Mouse (Mus musculus) gonadal fat pad, adult 2 months (tissue): Measurements from ENCODE around the gene Yars. TPM values are rescaled to one million over a fixed set of nuclear protein-coding genes. Genes with fewer than 3 reads are reported as not detected.

ENCODE experiments used
- DNase-seq: peaks from one replicate; pipeline ENCODE4 v3.0.0-alpha.2; 2012; ENCODE audit warnings: low read depth
- polyA plus RNA-seq: library from polyadenylated mRNA; depleted of rRNA; stranded (reverse); fragments of >200 nt; gene quantifications from 2 replicates; pipeline ENCODE4 v1.2.3, GENCODE M21; 2012; rRNA removed

The Yars gene
- polyA plus RNA-seq, 1 experiment, result 25.4 TPM

DNA sequence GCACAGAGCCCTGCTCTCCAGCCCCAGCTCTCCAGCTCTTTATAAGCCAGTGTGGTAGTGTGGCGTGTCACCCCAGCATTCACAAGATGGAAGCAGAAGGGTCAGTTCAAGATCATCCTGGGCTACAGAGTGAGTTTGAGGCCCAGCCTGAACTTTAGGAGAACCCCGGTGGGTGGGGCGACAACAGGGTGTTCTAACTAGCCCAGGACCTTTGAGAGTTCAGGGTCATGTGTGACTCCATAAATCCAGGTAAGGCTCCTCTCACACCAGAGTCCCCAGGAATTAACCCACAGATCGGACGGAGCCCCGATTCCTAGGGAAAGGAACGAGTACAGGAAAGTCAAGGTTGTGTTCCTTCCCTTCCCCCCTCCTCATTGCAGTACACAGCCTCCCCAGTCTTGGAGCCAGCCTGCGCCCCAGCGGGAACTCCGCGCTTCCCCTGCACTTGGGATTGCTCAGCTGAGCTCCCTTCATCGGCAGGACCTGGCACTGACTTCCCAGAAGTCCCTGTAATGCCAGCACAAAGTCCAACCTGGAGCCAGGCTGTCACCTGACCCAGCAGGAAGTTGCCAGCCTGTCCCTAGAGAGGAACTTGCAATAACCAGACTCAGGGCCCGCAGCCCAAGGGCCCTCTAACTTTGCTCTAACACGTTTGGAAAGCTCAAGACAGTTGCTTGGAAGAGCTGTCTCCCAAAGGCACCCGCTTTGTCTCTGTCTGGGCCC is 61.4 kb downstream of the Yars start:
- DNase-seq, result peak; percentile 82

DNA sequence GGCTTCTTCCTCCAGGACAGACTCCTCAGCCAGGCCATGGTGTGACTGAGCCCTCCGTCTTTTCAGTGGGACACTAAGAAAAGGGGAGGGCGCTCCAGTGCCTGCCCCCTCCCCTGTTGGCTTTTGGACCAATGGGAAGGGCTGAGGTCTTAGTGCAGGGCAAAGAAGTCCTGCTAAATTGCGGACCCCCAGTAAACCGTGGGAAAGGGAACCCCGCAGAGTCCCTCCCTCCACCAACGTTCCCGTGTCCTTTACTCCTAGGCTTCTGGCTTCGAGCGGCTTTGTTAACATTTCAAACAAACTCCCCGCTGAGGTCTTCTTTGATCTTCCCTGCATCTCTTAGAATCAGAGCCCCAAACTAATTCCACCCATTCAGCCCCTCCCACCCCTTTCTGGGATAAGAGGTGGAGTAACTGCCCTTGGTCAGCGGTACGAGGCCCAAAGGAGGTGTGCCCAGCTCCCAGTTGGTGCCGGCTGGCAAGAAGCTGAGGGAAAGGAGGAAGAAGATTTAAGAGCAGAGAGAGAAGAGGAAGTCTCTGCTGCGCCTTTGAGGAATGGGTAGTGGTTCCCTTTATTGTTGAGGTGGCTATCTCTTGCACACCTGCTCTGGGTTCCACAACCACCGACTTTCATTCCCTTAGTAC is 62.0 kb downstream of the Yars start:
- no peak for DNase-seq

GRCm38 (mm10) chr4:129252492-129252891 is 62.9 kb downstream of the Yars start:
- DNase-seq, result no peak

DNA sequence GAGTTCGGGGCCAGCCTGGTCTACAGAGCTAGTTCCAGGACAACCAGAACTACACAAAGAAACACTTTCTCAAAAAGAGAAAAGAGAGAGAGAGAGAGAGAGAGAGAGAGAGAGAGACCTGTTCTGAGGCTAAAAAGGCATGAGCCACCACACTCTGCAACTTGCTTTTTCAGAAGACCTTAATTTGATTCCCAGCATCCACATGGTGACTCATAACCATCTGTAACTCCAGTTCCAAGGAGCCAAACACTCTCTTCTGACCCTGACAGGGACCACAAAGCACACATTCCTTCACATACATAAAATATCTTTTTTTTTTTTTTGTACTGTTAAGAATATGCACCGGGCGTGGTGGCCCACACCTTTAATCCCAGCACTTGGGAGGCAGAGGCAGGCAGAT is 65.0 kb downstream of the Yars start:
- no peak for DNase-seq

GRCm38 (mm10) chr4:129256450-129257380 is 67.2 kb downstream of the Yars start:
- no peak for DNase-seq

DNA sequence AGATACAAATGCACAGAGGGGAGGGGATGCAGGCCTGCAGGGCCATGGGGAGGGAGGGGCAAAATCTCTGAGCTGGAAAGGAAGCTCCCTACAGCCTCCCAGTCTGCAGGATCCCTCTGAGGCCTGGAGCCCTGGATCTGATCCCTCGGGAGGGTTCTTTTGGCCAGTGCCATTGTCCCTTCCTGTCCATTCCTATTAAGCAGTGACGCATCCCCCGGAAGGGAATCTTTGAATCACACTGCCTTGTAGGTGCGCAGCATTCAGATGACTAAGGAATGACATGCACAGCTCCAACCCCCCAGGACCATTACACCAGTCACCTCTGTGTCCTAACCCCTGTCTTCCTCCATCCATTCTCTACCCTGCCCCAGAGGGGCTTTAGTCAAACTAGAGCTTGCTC is 69.5 kb downstream of the Yars start:
- DNase-seq, result no peak

GRCm38 (mm10) chr4:129260678-129261077 is 71.1 kb downstream of the Yars start:
- DNase-seq, result no peak

- no peak for DNase-seq
These were observed 71.6 kb downstream of the Yars start, which contains the start of gene C77080 for GRCm38 (mm10) chr4:129261196-129261595. C77080 (minus strand) TSS chr4:129261404.

DNA sequence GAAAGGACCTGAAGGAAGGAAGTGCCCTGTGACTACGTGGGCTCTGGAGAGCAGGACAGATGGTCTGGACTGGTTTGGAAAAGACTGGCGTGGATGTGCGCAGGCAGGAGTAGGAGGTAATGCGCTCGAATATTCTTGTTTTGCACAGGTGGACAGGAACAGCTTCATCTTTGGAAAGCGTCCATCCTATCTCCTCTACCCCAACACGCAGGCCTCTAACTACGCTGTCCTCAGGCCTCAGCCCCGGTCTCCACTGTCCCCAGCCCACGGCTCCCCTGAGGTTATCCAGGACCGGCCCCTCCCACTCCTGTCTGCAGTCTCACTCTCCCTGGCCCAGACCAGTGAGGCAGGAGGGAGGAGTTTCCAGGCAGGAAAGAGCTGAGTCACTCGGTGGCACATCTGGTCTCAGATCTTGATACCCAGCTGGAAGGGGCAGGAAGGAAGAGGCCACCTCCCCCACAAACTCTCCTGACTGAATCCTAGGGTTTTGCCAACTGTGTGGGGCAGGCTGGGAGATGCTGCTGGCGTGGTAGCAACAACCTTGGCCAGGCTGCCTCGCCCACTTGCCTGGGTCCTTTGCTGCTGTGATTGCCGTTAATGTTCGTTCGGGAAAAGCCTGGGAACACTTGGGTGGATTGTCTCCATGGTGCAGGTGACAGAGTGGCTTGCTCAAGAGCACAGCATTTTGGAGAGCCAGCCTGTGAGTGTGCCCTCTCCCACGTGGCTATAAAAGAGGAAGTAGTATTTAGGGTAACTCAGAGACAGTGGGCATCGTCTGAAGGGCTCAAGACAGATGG is 73.9 kb downstream of the Yars start:
- DNase-seq, result no peak

DNA sequence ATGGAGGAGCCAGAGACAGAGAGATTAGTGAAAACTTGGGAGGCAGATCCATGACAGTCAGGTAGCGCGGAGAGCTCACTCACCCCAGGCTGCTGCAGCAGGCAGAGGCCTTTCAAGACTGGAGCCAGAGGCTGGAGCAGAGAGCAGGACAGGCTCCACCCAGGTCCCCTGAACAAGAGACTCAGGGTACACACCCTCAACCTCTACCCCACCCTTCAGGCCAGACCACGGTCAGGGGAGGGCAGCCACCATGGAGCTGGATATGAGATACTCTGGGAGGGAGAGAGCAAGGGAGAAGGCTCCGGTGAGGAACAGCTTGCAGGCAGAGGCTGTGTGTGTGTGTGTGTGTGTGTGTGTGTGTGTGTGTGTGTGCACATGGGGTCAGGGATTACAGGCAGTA is 76.6 kb downstream of the Yars start:
- no peak for DNase-seq

DNA sequence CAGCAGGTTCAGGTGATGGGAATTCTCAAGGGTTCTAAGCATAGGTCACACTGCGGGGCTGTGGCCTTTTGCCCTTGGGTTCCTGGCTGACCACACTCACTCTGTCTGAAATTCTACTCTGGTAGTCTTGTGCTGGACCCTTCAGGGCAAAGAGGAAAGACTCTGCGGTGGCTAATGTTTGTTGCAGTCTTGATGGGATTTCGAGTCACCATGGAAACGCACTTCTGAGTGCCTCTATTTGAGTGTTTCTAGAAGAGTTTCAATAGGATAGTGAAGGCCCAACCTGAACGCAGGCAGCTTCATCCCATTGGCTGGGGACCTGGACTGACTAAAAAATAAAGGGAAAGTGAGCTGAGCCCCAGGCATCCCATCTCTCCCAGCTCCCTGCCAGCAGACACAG is 77.3 kb downstream of the Yars start:
- DNase-seq, result no peak

DNA sequence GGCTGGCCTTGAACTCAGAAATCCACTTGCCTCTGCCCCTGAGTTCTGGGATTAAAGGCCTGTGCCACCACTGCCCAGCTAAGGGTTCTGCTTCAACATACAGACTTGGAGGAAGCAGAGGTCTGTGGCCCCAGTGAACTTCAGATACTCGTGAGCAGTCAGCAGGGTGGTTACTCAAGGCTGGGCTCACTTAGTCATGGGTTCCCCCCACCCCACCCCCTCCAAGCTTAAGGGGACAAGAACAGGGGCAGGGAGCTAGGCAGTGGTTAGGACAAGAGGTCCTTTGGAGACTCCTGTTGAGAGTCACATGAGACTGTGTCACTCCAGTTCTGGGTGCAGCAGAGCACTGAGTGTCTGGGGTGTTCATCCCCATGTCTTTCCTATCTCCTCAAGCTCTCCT is 79.1 kb downstream of the Yars start:
- no peak for DNase-seq

Other genes starting within 250 kb of the Yars start
- gene Azin2, start 227.3 kb upstream of the Yars start, polyA plus RNA-seq, result 25.9 and 28.3 TPM in 2 replicates
- 79.2 and 129 TPM in 2 replicates for gene Ak2, start 197.8 kb upstream of the Yars start, polyA plus RNA-seq
- gene Rnf19b, start 131.5 kb upstream of the Yars start, polyA plus RNA-seq, result 30.2 and 36.1 TPM in 2 replicates
- 1.8 and 3.1 TPM in 2 replicates for gene Tmem54, start 84.2 kb upstream of the Yars start, polyA plus RNA-seq
- gene Hpca, start 67.7 kb upstream of the Yars start, polyA plus RNA-seq, result 2.8 and 4.2 TPM in 2 replicates
- gene Fndc5, start 52.8 kb upstream of the Yars start, polyA plus RNA-seq, result 1.5 and 2.1 TPM in 2 replicates
- 14.7 and 18.9 TPM in 2 replicates for gene S100pbp, start within 50 bp of the Yars start, polyA plus RNA-seq
- gene C77080, start 71.6 kb downstream of the Yars start, polyA plus RNA-seq, result 20.6 and 26.5 TPM in 2 replicates
- 1.4 and 2.0 TPM in 2 replicates for gene Sync, start 97.9 kb downstream of the Yars start, polyA plus RNA-seq
- gene Rbbp4, start 145.6 kb downstream of the Yars start, polyA plus RNA-seq, result 36.1 and 36.6 TPM in 2 replicates
- gene Zbtb8os, start 145.9 kb downstream of the Yars start, polyA plus RNA-seq, result 27.3 and 31.3 TPM in 2 replicates
- 12.9 and 14.1 TPM in 2 replicates for gene Zbtb8a, start 188.4 kb downstream of the Yars start, polyA plus RNA-seq